Mouse (Mus musculus): Measurements from ENCODE around the gene Pon2. TPM values are rescaled to one million over a fixed set of nuclear protein-coding genes. Genes with fewer than 3 reads are reported as not detected.
"Not testable (repeated sequence)": the region's sequence is repeated elsewhere in the genome, so short reads cannot be mapped to it uniquely, and the experiment has no call there.

The Pon2 gene
- total RNA-seq, 2 experiments from 2014 or later = 26.7 to 27.3 TPM

DNA sequence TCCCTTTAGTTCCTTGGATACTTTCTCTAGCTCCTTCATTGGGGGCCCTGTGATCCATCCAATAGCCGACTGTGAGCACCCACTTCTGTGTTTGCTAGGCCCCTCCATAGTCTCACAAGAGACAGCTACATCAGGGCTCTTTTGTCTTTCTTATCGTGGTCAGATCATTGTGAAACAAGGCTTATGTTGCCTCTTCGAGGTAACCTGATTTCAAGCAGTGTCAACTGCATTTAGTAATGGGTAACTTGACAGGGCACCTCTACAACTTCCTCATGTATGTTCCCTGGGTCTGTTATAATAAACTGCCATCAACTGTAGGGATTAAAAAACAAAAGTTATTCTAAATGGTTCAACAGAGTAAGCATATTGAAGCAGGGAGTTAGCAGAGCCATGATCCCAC is 63.7 kb downstream of the Pon2 start:
- DNase-seq = no peak
- intact Hi-C loops (cut with DNase I) = no loop called here

DNA sequence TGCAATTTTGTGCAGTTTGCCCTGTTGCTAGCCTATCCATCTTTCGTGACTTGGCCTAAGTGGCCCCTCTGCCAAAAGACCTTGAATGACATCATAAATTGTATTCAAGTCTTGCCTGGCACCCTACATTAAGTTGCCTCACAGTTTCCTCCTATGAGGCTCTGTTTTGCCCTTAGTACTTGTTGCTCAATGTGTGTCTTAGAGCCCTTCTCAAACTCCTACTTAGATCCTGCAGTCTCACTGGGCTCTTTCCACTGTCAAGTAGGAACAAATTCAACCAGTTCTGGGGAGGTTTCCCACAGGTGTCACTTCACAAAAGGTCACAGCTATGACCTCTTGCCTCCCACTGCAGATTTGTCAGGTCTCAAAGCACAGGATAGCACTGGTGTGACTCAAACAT is 64.4 kb downstream of the Pon2 start:
- no peak for DNase-seq
- intact Hi-C loops (cut with DNase I) = no loop called here

DNA sequence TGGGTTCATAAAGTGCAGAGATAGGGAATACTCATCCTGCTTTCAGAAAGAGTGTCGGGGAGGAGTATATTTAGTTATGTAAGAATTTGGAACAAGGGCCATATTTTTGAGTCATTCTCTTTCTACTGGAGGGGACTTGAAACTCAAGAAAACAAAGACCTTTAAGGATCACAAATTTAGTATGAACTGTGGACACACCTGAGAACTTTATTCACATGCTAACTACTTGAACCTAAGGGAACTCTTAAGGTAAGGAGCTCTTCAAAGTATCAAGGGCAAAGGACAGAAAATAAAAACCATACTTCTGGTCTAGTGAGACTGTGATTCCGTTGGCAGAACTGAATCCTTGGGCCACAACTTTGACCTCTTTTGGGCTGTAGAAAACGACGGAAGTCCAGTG is 66.2 kb downstream of the Pon2 start:
- intact Hi-C loops (cut with DNase I) = no loop called here
- no peak for DNase-seq

DNA sequence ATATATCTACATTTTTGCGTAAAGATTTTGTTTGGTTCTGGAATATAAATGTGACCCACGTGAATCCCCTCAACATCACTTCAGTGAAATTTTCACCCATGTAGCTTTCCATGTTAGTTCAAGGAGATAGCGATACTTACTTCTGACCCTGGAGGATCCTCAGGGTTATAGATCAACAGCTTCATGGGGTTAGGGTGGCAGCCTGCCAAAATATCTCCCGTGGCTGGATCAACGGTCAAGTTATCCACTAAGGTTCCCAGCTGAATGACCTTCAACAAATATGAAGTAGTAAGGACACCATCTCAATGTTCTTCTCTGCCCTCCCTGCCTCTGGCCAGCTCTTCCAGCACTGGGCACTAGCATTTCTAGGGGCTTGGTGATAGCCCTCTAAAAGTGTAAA is 68.0 kb downstream of the Pon2 start:
- intact Hi-C loops (cut with DNase I) = no loop called here
- no peak for DNase-seq

DNA sequence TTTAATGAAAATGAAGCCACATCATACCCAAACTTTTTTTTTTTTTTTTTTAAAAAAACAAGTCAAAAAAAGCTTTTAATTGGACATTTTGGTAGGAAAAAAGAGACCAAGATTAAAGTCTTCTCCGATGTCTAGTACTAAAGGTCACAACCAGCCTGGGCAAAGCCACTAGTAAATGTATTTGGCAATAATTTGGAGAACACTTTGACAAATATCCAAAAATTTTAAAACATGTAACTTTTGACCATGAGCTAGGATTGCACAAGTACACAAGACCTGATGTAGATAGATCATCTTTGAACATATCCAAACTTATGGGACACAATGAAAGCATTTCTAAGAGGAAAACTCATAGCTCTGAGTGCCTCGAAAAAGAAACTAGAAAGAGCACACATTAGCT is 74.7 kb downstream of the Pon2 start:
- intact Hi-C loops (cut with DNase I); DNase-seq: not testable (repeated sequence)

DNA sequence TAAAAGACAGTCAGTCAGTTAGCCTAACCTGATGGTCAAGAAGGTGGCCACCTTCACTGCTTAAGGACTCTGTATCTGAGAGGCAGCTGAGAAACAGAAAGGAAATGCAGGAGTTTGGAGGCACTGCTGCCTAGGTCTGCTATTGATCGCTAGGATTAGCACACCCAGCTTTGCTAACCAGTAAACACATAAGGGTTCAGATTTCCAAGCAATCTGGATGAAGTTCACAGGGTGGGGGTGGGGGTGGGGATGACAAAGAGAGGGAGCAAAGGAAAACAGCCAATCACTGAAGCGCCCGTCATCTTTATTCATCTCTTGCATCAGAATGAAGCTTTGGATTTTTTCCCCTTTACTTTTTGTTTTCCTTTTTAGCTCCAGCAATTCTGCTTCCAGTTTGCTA is 76.2 kb downstream of the Pon2 start:
- DNase-seq = no peak
- intact Hi-C loops (cut with DNase I) = no loop called here

DNA sequence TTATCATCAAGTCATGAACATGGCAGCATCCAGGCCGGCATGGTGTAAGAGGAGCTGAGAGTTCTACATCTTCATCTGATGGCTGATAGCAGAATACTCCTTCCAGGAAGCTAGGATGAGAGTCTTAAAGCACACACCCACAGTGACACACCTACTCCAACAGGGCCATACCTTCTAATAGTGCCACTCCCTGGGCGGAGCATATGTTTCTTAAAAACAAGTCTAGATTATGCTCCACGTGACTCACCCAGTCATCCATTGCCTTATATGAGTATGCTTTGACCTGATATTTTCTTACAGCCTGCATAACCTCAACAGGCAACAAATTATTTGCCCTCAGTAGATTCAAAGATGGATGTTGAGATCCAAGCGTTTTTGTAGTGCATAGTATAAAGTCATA is 80.1 kb downstream of the Pon2 start:
- intact Hi-C loops (cut with DNase I) = no loop called here
- no peak for DNase-seq

Other genes with a start within 250 kb of the Pon2 start
- under 1 TPM in 1 of 2 experiments, not detected in 1; 0.32 TPM for gene Pon1, start 104.5 kb downstream of the Pon2 start, total RNA-seq (2021)
- gene Pon3, start 42.2 kb downstream of the Pon2 start, total RNA-seq (2021) = 10 to 100 TPM; 26.1 to 28.3 TPM
- 10 to 100 TPM in 1 of 2 experiments, 1 to 10 TPM in 1; 6.5 to 11.9 TPM for gene Asb4, start 84.9 kb upstream of the Pon2 start, total RNA-seq (2021)
- gene Pdk4, start 197.9 kb upstream of the Pon2 start, total RNA-seq (2021) = 100 to 1,000 TPM; 886 to 965 TPM

All from heart, postnatal 10 days (tissue).